Mouse (Mus musculus) frontal cortex, postnatal 10 days (tissue): ENCODE measurements around the gene Plac8.

Source experiments
- DNase-seq, 2 experiments: peaks; one replicate each; pipeline ENCODE4 v3.0.0; 2022; ENCODE audit warnings: low spot score in 2 of 2, mixed read lengths in 1 of 2

Gene Plac8

DNA sequence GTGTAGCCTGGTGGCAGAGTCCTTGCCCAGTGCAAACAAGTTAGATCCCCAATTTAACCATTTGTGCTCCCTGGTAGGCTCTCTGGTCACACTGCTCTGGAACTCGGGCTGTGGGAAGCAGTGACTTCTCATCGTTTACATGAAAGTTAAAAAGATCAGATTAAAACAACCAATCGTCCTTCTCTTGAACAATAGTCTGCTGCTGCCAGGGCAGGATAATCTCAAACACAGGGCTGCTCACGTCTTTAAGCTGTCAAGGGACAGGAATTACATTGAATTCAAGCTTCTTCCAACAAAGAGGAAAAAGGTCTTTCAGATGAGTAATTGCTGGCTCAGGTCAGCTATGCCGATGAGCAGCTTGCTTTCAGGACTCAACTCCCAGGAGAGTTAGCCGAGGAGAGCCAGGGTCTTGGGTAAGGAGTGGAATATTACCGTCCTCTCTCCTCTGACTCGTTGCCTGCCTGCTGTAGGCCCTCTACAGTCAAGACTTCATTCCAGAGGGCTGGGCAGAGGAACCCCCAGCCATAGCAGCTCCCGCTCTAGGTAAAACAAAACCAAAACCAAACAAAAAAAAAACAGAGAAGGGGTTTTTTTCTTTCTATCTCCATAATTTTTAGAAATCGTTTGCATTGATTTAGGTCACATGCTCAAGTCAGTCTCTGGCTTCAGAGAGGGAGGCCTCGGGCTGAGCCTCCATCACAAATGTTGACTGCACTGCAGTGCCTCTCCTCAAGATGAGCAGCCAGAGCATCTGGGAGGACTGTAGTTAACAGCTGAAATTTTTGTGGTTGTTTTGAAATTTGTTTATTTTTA is 9.8 kb upstream of the Plac8 start:
- no peak for DNase-seq

DNA sequence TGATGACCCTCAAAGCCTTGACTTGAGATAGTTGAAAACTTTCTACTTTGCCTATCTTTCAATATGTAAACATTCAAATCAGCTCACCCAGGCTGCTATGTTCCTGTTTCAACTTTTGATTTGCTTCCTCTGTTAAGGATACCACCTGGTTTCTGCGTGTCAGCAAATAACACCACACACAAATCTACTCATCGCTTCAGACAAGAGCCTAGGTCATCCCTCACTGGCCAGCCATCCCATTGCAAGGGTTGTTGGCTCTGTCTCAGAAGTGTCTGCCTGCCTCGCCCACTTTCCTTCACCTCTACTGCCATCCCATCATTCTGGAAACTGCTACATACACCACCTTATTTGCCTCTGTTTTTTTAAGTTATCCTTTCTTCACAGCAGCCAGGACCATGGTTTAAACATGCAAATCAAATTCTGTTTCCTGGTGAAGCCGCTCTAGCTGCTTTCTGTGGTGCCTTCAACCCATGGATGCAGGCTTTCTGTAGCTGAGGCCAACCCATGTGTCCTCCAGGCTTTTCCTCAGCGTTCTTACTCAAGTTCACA is 6.9 kb upstream of the Plac8 start:
- DNase-seq, result no peak

DNA sequence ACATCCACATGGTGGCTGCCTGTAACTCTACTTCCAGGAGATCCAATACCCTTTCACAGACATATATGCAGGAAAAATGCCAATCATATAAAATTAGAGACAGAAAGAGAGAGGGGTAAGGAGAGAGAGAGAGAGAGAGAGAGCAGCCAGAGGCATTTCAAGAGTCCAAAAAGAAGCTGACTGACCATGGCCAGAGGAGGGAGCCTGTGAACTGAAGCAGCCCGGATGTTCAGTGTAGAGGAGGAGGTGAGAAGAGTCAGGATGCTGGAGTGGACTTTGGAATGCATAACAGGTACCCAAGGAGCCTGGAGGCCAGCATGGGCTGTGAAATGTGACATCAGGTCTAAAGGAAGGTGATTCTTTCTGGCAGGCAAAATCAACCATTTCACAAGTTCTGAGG is 2.7 kb upstream of the Plac8 start:
- DNase-seq, result no peak

DNA sequence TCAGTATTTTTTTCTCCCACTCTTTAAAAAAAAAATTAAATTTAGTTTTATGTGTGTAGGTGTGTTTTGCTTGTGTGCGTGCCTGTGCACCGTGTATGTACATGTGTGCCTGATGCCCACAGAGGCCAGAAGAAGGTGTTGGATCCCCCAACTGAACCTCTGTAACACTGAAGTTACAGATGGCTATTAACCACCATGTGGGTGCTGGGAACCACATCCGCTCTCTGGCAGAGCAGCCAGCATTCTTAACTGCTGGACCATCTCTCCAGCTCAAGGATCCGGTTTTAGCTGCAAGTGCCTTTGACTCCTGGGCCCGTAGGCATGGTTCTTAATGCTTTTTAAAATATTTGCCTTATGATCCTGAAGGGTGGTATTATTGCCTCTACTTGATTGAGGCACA is 1.2 kb upstream of the Plac8 start:
- no peak for DNase-seq

DNA sequence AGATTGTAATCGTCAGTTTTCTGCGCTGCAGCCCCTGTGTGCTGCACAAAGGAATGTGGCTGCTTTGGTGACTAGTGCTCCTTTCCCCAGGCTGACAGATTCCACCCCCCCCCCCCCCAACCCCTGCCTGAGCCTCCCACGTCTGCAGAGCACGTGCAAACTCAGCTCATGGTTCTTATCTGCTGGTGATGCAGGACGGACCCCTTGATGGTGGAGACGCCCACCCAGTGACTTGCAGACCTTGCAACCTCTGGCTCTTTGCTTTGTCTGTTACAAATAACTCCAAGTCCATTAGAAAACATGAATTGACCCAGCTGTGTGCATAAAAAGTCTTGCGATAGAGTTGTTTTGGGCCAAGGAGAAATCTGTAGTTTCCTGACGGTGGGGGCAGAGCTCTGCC is 1.3 kb downstream of the Plac8 start:
- DNase-seq, result no peak

DNA sequence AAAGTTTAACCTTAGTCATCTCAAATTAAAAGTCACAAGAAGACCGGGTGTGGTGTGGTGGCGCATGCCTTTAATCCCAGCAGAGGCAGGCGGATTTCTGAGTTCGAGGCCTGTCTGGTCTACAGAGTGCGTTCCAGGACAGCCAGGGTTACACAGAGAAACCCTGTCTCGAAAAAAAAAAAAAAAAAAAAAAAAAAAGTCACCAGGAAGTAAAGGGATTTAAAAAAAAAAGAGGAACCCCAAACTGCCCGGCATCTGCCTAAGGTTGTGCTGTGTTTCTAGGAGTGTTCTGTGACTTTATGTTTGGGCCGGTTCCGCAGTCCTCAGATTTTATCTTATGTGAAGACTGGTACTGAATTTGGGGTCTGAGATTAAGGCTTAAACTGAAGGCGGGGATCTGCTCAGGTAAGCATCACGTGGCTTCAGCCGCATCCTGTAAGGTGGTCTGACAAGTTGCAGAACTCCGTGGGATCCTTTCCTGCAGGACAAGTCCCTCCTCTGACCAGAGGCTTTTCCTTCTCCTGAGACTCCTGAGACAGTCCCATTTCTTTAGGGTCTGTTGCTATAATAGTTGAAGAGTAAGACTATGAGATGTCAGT is 1.9 kb downstream of the Plac8 start:
- DNase-seq, result no peak

DNA sequence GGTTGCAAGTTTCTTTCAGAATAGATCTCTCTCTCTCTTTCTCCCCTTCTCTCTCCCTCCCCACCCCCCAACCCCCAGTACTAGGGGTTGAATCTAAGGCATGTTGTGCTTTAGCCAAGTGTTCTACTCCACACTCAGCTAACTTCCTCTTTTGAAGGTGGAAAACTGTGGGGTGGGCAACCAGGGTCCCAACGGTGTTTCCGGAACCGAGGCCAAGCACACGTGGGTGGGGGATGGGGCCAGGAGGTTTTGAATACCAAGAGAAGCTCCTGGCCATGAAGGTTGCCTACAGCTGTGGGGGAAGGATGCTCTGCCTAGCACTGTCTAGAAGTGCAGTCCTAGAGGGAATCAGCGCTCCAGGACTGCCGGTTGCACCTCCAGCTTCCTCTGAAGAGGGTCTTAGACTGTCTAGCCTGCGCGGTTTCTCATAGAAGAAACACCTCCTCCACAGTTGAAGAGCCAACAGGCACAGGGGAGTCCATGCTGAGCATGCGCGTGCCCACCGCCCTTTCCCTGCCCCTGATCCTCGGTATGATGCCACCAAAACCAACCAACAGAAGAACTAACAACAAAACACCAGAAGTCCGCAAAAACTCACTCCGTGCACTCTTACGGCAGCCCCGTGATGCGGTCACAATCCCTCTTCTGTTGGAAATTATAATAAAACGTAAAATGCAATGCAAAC is 2.7 kb downstream of the Plac8 start:
- DNase-seq, result no peak

DNA sequence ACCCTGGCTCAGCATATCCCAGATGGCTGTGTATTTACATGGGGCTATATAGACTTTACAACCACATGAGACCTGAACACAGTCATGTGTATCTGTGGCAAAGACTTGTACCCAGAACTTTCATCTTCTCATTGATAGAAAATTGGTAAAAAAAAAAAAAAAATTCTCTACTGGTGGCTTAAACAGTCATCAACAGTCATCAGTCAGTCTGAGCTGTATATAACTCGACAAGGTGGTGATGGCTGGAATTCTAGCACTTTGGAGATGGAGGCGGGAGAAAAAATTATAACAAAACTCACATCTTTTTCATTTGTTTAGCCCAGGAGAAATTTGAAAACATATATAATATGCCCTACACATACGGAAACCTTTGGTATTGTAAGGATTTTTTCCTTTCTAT is 3.2 kb downstream of the Plac8 start:
- no peak for DNase-seq

DNA sequence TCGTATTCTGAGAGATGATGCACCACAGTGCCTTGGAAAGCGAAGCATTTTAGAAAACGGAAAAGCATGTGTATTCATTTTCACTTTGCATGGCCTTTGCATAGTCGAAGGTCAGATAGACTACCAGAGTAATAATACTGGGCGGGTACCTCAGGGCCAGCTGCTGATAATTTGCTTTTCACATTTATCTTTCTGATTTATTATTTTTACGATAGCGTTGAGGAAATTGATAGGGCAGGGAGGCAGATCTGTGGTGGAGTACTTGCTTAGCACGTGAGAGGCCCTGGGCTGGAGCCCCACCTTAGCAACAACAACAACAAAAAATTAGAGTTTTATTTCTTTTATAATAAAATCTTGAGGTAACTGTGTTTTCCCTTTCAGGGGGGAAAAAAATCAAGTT is 3.9 kb downstream of the Plac8 start:
- no peak for DNase-seq

DNA sequence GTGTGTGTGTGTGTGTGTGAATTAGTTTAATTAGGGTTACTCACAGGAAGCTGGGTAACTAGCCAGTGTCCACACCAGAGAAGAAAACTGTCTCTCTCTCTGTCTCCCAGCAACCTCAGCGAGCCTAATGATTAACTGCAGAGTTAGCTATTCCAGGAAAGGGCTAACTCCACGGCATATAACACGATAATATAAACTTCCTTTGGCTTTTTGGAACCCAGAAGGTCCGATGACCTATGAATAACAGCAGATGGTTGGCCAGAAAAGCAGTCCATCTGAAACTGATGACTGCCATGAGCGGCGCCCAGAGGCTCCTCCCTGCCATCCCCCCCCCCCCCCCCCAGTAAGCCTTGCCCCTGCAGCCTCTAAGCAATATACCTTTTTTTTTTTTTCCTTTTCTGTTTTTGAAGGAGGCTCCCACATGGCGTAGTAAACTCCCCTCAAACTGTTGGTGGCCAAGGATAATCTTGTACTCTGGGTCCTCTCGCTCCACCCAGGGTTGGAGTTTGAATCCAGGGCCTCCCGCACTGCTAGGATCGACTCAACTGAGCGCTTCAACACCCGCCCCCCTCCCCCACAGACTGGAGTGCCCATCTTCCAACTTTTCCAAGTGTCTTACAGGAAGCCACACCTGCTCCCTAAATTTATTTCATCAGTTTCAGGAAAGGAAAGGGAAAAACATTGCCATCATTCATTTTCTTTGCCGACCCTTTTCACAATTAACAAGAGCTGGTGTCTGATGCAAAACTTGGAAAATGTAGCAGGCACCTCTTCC is 4.6 kb downstream of the Plac8 start:
- no peak for DNase-seq

DNA sequence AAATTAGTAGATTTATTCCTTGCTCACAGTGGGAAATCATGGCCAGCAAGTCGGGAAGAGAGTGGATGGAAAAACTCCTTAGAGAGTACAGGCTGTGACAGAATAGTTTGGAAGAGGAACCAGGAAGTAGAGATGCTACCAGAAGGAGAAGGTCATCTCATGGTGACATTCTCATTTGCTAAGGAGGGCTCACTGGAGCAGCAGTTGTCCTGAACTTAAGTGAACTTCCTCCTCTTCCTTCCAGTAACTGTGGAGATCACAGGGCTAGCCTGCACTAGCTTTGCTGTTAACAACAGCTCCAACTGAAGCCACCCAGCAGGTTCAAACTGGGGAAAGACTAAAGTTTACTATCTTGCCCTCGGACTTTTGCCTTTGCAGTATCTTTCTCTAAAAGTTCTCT is 5.2 kb downstream of the Plac8 start:
- no peak for DNase-seq

DNA sequence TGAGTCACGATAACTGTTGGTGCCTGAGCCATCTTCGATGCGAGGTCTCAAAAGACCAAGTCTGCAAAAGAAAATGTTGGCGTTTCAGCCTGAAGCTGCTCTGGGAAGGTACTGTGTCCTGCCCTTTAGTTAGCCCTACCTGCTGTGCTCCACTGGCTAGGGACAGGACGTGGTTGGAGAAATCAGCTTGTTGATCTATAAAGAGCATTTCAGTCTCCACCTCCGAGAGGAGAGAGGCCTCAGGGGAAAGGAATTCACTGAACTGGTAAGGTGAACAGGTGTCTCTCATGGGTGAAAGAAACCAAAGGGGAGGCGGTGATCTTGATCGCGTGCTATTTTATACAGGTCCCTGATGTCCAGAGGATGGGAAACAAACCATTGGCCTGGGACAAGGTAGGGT is 9.3 kb downstream of the Plac8 start:
- DNase-seq, result no peak

DNA sequence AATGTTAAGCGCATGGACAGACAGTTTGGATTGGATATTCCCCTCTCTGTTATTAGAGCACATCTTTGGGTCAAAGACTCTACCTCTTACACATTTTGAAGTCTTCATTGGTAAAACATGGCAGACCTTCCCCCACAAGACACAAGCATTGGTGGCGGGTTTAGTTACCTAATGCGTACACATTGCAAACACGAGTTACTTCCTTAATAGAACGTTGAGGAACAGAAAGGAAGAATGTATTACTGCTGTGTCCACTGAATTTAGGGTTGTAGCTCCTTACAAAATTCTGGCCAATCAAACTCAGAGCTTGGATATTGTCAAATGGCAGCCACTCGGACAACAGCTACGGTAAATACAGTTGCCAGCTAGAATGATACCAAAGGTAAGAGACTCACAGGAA is 12.7 kb downstream of the Plac8 start:
- no peak for DNase-seq

DNA sequence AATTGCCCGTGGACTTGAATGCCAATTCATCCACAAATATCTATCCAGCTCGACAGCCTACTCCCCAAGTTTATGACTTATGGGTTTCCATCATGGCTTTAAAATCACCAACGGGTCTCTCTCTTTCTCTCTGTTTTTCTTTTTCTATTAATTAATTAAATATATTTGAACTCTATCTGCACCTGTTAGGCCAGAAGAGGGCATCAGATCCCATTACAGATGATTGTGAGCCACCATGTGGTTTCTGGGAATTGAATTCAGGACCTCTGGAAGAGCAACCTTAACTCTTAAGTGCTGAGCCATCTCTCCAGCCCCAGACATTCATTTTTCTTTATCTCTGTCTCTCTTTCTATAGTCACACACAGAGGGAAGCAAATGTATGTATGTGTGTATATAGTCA is 13.3 kb downstream of the Plac8 start:
- DNase-seq, result no peak

DNA sequence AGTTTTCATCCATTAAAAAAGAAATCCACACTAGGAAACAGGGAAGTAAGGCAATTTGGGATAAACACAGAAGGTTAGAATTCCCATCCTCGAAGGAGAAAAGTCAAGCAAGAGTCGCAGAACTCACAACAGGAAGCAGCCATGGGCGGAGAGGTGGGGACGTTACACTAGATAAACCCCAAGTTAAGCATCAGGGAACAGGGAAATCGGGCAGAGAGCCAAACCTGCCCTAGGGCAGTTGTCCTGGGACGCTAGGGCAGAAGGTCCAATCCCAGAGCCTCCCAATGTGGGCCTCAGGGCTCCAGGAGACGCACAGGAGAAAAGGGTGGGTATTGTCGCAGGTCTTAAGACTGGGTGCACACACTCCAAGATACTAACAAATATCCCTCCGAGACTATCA is 14.5 kb downstream of the Plac8 start:
- no peak for DNase-seq

DNA sequence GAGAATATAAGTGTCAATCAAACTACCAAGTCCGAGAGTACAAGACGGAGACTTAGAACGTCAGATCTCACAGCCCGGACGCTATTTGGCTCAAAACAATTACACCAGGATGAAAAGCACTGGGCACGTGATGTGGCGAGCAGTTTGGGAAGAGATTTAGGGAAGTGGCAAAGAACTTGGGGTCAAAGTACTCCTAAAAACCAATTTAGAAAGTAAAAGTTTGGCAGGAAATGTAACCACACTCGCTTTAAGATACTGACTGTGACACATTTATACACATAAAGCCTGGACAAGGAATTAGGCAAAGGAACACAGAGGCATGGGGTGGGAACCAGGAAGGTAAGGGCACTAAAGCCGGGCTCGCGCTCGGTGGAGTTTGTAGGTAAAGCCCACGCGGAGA is 15.0 kb downstream of the Plac8 start:
- DNase-seq, result no peak

DNA sequence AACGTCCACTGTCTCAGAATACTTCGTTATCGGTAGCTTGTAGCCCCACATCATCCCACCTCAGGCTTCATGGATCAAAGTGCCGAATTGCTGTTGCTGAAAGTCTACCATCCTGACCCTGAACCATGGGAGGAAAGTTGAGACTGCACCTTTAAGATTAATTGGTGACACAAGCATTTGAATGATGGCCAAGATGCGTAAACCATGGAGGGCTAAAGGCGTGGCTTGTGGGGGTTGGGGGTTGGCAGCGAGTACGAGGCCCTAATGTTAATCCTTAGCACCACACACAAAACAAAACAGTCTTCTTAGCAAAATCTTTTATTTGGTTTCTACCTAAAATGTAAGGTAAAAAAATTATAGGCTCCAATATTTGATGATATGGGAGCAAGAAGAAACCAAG is 18.6 kb downstream of the Plac8 start:
- DNase-seq, result no peak

DNA sequence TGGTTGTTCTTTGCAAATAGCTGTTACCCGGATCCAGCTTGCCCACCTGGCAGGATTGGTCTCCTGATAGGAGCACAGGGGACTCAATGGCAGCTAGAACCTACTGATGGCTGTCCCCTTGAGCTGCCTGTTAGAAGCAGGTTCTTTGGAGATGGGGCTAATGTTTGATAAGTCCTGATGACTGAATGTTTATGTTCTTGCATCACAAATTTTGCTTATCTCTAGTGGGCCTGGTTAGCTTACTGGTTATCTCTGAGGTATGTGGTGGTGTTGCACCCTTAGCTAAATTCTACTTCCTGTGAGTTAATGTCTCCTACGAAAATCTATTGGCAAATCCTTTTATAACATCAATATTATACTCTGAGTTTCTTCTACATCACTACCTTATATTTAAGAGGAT is 20.1 kb downstream of the Plac8 start:
- DNase-seq, result no peak

DNA sequence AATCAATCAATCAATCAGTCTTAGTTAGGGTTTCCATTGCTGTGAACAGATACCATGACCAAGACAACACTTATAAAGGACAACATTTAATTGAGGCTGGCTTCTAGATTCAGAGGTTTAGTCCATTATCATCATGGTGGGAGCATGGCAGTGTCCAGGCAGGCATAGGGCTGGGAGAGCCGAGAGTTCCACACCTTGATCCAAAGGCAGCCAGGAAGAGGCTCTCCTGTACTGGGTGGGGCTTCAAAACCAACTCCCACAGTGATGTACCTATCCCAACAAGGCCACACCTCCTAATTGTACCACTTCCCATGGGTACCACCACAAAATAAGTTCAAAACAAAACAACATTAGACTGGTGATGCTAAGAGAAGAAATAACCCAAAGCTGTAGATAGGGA is 21.9 kb downstream of the Plac8 start:
- no peak for DNase-seq

DNA sequence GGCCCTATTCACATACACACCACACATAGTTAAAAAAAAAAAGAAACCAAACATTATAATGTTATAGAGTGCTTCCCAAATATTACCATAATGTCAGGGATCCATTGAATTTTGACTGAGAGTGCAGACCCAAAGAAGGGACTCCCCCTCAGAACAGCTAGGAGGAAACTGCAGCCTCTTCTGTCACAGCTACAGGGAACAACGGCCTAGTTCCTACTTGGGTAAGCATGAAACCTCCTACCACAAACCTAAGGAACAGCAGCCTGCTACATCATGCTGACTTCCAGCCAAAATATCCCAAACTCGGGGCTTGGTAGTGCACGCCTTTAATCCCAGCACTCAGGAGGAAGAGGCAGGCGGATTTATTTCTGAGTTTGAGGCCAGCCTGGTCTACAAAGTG is 22.7 kb downstream of the Plac8 start:
- DNase-seq, result no peak

DNA sequence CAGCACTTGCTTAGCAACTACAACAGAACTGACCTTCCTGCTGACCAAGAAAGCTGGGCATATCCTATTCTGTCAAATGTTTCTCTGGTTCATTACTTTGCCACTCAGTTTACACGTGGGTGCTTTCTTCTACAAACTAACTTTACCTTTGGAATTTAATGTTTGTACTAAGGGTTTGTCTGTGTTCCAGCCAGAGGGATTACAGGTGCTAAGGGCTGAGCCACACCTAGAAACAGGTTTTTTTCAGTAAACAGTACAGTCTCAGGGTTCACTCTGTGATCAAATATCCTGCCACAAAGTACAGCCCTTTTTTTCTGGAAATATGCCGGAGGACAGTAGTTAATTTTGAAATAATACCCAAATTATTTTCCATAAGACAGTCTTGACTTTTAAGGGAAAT is 23.8 kb downstream of the Plac8 start:
- DNase-seq, result no peak
